Comparison of ENCODE assay signal across 20 mouse cellular contexts in the genomic region with DNA sequence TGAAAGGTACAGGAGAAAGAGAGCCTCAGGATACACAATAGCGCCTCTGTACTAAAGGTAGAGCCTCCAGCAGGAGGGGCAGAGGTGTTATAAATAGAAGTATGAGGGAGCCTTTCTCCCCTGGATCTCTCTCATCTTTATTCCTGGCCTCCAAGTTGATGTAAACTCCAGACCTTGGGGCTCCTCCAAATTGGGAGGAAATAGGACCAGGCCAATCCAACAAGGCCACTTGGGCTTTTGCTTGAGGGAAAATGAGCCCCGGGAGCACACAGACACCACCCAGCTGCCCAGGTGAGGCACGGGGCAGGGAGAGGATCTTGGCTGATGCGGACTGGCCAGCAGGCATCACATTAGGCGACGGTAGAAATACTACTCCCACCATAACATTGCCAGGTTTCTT. TPM values are rescaled to one million over a fixed set of nuclear protein-coding genes. Genes with fewer than 3 reads are reported as not detected.
DNase-seq lines count a peak whose midpoint lies in the region; ATAC-seq and TF ChIP-seq lines count a peak whose summit lies in the region.
"Had no signal": no experiment of that assay in that cellular context is flagged by ENCODE, and none has a peak within 500 bp of the region (broad histone marks: within the 10 kb centered on the region; RNA-seq: fewer than 3 reads in every experiment).

No protein-coding gene starts in this region.

- H3K9me3 ChIP-seq in heart, embryonic 16.5 days (replicated peaks; ENCODE audit: control insufficient read depth, low read length): peaks cover 3% of the 10 kb centered on the region; the same call in 1 of the 2 replicates
- H3K9me3 ChIP-seq in lung, embryonic 16.5 days (ENCODE audit: control insufficient read depth, low read length): no peaks in the 10 kb centered on the region
- no peaks in the 10 kb centered on the region for H3K9me3 ChIP-seq in limb, embryonic 15.5 days
- no peaks in the 10 kb centered on the region for H3K9me3 ChIP-seq in intestine, embryonic 16.5 days (ENCODE audit: control insufficient read depth, low read length)
- H3K9me3 ChIP-seq: forebrain, embryonic 15.5 days; midbrain, embryonic 15.5 days had no signal

- peaks cover 14% of the 10 kb centered on the region for H3K4me1 ChIP-seq in heart, embryonic 16.5 days (ENCODE audit: control insufficient read depth, insufficient read depth, low read length)
- H3K4me1 ChIP-seq in lung, embryonic 16.5 days (replicated peaks; ENCODE audit: control insufficient read depth, insufficient read depth, low read length): peaks cover 36% of the 10 kb centered on the region
- H3K4me1 ChIP-seq in limb, embryonic 15.5 days: peaks cover 20% of the 10 kb centered on the region
- H3K4me1 ChIP-seq in intestine, embryonic 16.5 days (ENCODE audit: control insufficient read depth, insufficient read depth, low read length): peaks cover 9% of the 10 kb centered on the region
- H3K4me1 ChIP-seq: forebrain, embryonic 15.5 days had no signal

- H3K27ac ChIP-seq in gastrocnemius, adult 2 months: peak overlapping the region; percentile 78
- H3K27ac ChIP-seq in heart, embryonic 16.5 days (ENCODE audit: low read length): peak overlapping the region; percentile 14; the same call in 1 of the 2 replicates
- H3K27ac ChIP-seq in lung, embryonic 16.5 days (ENCODE audit: low read length): peak overlapping the region; percentile 90
- peak overlapping the region; percentile 73 for H3K27ac ChIP-seq in limb, embryonic 15.5 days
- H3K27ac ChIP-seq in intestine, embryonic 16.5 days (ENCODE audit: low read length): no peak overlapping the region
- H3K27ac ChIP-seq: forebrain, embryonic 15.5 days; liver, embryonic 14.5 days; midbrain, embryonic 15.5 days had no signal

- no peak for ATAC-seq in heart, embryonic 16.5 days (replicated peaks; ENCODE audit: extremely low read depth, insufficient read depth, low FRiP score)
- no peak for ATAC-seq in lung, embryonic 16.5 days (ENCODE audit: low read depth)
- peak; percentile 61; the same call in 1 of the 2 replicates for ATAC-seq in limb, embryonic 15.5 days (ENCODE audit: insufficient number of reproducible peaks, low FRiP score, low TSS enrichment, low read depth)
- no peak for ATAC-seq in intestine, embryonic 16.5 days
- ATAC-seq: CD4-positive, CD25-positive, alpha-beta regulatory T cell, adult 4 months; forebrain, embryonic 15.5 days; midbrain, embryonic 15.5 days had no signal

- H3K4me3 ChIP-seq in gastrocnemius, adult 2 months: peak overlapping the region; percentile 32
- H3K4me3 ChIP-seq in heart, embryonic 16.5 days (ENCODE audit: low read length): no peak overlapping the region
- no peak overlapping the region for H3K4me3 ChIP-seq in lung, embryonic 16.5 days (ENCODE audit: low read length)
- H3K4me3 ChIP-seq in limb, embryonic 15.5 days: no peak overlapping the region
- H3K4me3 ChIP-seq in intestine, embryonic 16.5 days (ENCODE audit: low read length): no peak overlapping the region
- H3K4me3 ChIP-seq: forebrain, embryonic 15.5 days; midbrain, embryonic 15.5 days had no signal

- H3K36me3 ChIP-seq in heart, embryonic 16.5 days (ENCODE audit: control insufficient read depth, insufficient read depth): peaks cover 38% of the 10 kb centered on the region
- H3K36me3 ChIP-seq in lung, embryonic 16.5 days (ENCODE audit: control insufficient read depth, insufficient read depth, low read length): peaks cover 11% of the 10 kb centered on the region
- peaks cover 43% of the 10 kb centered on the region for H3K36me3 ChIP-seq in limb, embryonic 15.5 days
- peaks cover 15% of the 10 kb centered on the region for H3K36me3 ChIP-seq in intestine, embryonic 16.5 days (ENCODE audit: control insufficient read depth, insufficient read depth, low read length)

- WGBS in heart, embryonic 16.5 days: 77% methylated on average over 6 of the region's 6 CpGs
- WGBS in lung, embryonic 16.5 days: 63% methylated on average over 6 of the region's 6 CpGs
- WGBS in limb, embryonic 15.5 days: 63% methylated on average over 6 of the region's 6 CpGs
- WGBS in intestine, embryonic 16.5 days: 86% methylated on average over 6 of the region's 6 CpGs

- TF ChIP-seq CTCF in gastrocnemius, adult 2 months (IDR thresholded peaks at IDR 0.05): no peak

- H3K9ac ChIP-seq in heart, embryonic 16.5 days (ENCODE audit: low read length): peak overlapping the region; percentile 24; the same call in 1 of the 2 replicates
- peak overlapping the region; percentile 38; the same call in 1 of the 2 replicates for H3K9ac ChIP-seq in lung, embryonic 16.5 days (ENCODE audit: low read length)
- H3K9ac ChIP-seq in limb, embryonic 15.5 days: no peak overlapping the region
- H3K9ac ChIP-seq in intestine, embryonic 16.5 days (ENCODE audit: low read depth, low read length): no peak overlapping the region
- H3K9ac ChIP-seq: forebrain, embryonic 15.5 days; liver, embryonic 14.5 days; midbrain, embryonic 15.5 days had no signal

- no peaks in the 10 kb centered on the region for H3K27me3 ChIP-seq in heart, embryonic 16.5 days (ENCODE audit: control insufficient read depth, insufficient read depth, low read length)
- no peaks in the 10 kb centered on the region for H3K27me3 ChIP-seq in lung, embryonic 16.5 days (ENCODE audit: control insufficient read depth, insufficient read depth, low read depth, low read length)
- no peaks in the 10 kb centered on the region for H3K27me3 ChIP-seq in limb, embryonic 15.5 days
- no peaks in the 10 kb centered on the region for H3K27me3 ChIP-seq in intestine, embryonic 16.5 days (replicated peaks; ENCODE audit: control insufficient read depth, insufficient read depth, low read length)
- H3K27me3 ChIP-seq: forebrain, embryonic 15.5 days; midbrain, embryonic 15.5 days had no signal

- intact Hi-C loops in gastrocnemius, adult 2 months (cut with DNase I): no loop called here
- intact Hi-C loops in gastrocnemius, postnatal 14 days (cut with DNase I; ENCODE audit: low total_unique reads): no loop called here

- peak; percentile 48 for DNase-seq in gastrocnemius, adult 2 months
- no peak for DNase-seq in gastrocnemius, postnatal 14 days
- DNase-seq in heart, postnatal 4 days: no peak
- no peak for DNase-seq in lung, adult 18-20 months
- DNase-seq: adrenal gland, postnatal 14 days; cerebellum, adult 2 months; cerebellum, postnatal 25 days; kidney, adult 18-20 months; kidney, postnatal 10 days; lung, postnatal 36 days; thymus, adult 18-20 months; thymus, postnatal 36 days had no signal

- H3K4me2 ChIP-seq in heart, embryonic 16.5 days (ENCODE audit: low read depth, low read length): no peak overlapping the region
- H3K4me2 ChIP-seq in lung, embryonic 16.5 days (ENCODE audit: low read depth, low read length): peak overlapping the region; percentile 25
- no peak overlapping the region for H3K4me2 ChIP-seq in limb, embryonic 15.5 days
- no peak overlapping the region for H3K4me2 ChIP-seq in intestine, embryonic 16.5 days (ENCODE audit: low read depth, low read length)
- H3K4me2 ChIP-seq: forebrain, embryonic 15.5 days; midbrain, embryonic 15.5 days had no signal

RNA-seq across cellular contexts. Expression of a gene that starts 29.5 kb away (rescaled TPM):
- total RNA-seq in gastrocnemius, adult 2 months (2021): 10 to 100 TPM; 14.8 to 16.0 TPM
- 10 to 100 TPM; 28.9 to 36.1 TPM for total RNA-seq in gastrocnemius, postnatal 14 days (2021)
- 49.0 and 51.6 TPM in 2 replicates for polyA plus RNA-seq in heart, embryonic 16.5 days (2015; fragmentation: Nextera tagmentation; extraction: Ambion mirVana)
- 10 to 100 TPM; 77.6 to 84.1 TPM for total RNA-seq in heart, postnatal 4 days (2021)
- polyA plus RNA-seq in lung, embryonic 16.5 days (2015; fragmentation: Nextera tagmentation; extraction: Ambion mirVana): 136 and 141 TPM in 2 replicates
- 98.9 and 103 TPM in 2 replicates for polyA plus RNA-seq in limb, embryonic 15.5 days (2015; fragmentation: Nextera tagmentation; extraction: Ambion mirVana)
- polyA plus RNA-seq in intestine, embryonic 16.5 days (2015; fragmentation: Nextera tagmentation; extraction: Ambion mirVana): 64.3 and 66.2 TPM in 2 replicates

Comparison
In these comparisons a context has a peak if more than half of its experiments do, and no peak if none do; other contexts are left out.
1. H3K9ac ChIP-seq: peak in heart, embryonic 16.5 days (single experiment) and lung, embryonic 16.5 days (single experiment); none in limb, embryonic 15.5 days (single experiment) and intestine, embryonic 16.5 days (single experiment).